Mouse (Mus musculus) lung, postnatal 0 days (tissue): ENCODE measurements around the gene Aldh4a1. TPM values are rescaled to one million over a fixed set of nuclear protein-coding genes. Genes with fewer than 3 reads are reported as not detected.
A peak's percentile ranks its signal among the peaks of the same experiment; 100 is the strongest.

Source experiments
- ATAC-seq: fragments of 200-750 bp; cut with Nextera tagmentation; 2 replicates; pipeline ENCODE4 v1.8.0; 2017; ENCODE audit warnings: moderate library complexity
- DNase-seq: peaks from one replicate; pipeline ENCODE4 v3.0.0-alpha.2; 2016; ENCODE audit warnings: low spot score
- H3K27ac ChIP-seq: fragments of 300-500 bp; sonication (generic); 2 replicates; pipeline ENCODE4 v1.5.1; 2014; ENCODE audit warnings: antibody characterized with exemption, mild to moderate bottlenecking, low read length, mixed read lengths
- H3K27me3 ChIP-seq: fragments of 300-500 bp; sonication (generic); replicated peaks from 2 replicates; pipeline ENCODE4 v1.6.1; 2014; ENCODE audit warnings: low read length, mixed read lengths; ENCODE audit not compliant: insufficient read depth
- H3K36me3 ChIP-seq: fragments of 300-500 bp; sonication (generic); 2 replicates; pipeline ENCODE4 v1.6.1; 2014; ENCODE audit warnings: low read length, mixed read lengths; ENCODE audit not compliant: insufficient read depth
- H3K4me1 ChIP-seq: fragments of 300-500 bp; sonication (generic); 2 replicates; pipeline ENCODE4 v1.6.1; 2014; ENCODE audit warnings: antibody characterized with exemption, low read depth, low read length, mixed read lengths; ENCODE audit not compliant: insufficient read depth
- H3K4me2 ChIP-seq: fragments of 300-500 bp; sonication (generic); replicated peaks from 2 replicates; pipeline ENCODE4 v1.6.1; 2014; ENCODE audit warnings: low read depth, mild to moderate bottlenecking, low read length, moderate library complexity, mixed read lengths
- H3K4me3 ChIP-seq: fragments of 300-500 bp; sonication (generic); 2 replicates; pipeline ENCODE4 v1.5.1; 2014; ENCODE audit warnings: low read depth, low read length
- H3K9ac ChIP-seq: fragments of 300-500 bp; sonication (generic); replicated peaks from 2 replicates; pipeline ENCODE4 v1.6.1; 2014; ENCODE audit warnings: low read depth, mild to moderate bottlenecking
- H3K9me3 ChIP-seq: fragments of 300-500 bp; sonication (generic); 2 replicates; pipeline ENCODE4 v1.6.1; 2016; ENCODE audit warnings: low read length, mixed read lengths
- CTCF ChIP-seq: IDR thresholded peaks from 2 replicates; pipeline ENCODE4 v1.5.1; 2016; ENCODE audit warnings: antibody characterized with exemption, mild to moderate bottlenecking
- EP300 ChIP-seq: IDR thresholded peaks from 2 replicates; pipeline ENCODE4 v1.6.1; 2016; ENCODE audit warnings: antibody characterized with exemption, mild to moderate bottlenecking, control low read depth
- WGBS: fragments of 180-500 bp; shearing (Covaris S2); extraction: QIAGEN DNeasy Blood & Tissue Kit; methylation state at CpG from one replicate; pipeline ENCODE4 v1.1.7; 2014; 5-methylcytosine and 5-hydroxymethylcytosine counted together
- polyA plus RNA-seq: library from polyadenylated mRNA; unstranded; fragments of >200 nt; fragmentation: Nextera tagmentation; extraction: Ambion mirVana; gene quantifications from 2 replicates; pipeline ENCODE4 v1.2.1, GENCODE M21; 2015

Aldh4a1 gene
- polyA plus RNA-seq, 1 experiment from 2014 or later, result 13.4 TPM

DNA sequence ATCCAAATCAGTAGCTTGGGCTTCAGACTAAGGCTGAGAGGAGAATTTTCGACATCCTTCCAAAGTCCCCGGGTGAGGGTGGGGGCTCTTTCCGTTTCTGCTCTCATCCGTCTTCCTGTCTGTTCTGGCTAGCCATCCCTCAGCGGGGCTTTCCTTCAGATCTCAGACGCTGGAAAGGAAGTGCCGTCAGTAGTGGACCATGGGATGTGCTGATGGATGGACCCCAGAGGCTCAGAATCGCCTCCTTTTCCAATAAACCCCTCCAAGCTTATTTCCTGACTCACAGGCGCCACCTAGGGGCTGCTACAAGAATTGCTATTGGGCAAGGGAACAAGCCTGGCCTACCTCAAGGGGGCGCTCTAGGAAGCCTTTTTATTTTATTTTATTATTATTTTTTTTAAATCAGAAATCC is 11.1 kb upstream of the Aldh4a1 start:
- peak; percentile 94 for DNase-seq
- Histone ChIP-seq H3K4me1 (no peaks in the 10 kb centered on the region), H3K36me3 (peaks cover 10% of the 10 kb centered on the region; the same call in 1 of the 2 replicates), H3K9me3 (no peaks in the 10 kb centered on the region), H3K27me3 (no peaks in the 10 kb centered on the region), H3K4me3 (no peak overlapping the region), H3K27ac (0 out of 2 replicates have a peak overlapping the region, but pooled peaks have one; percentile 62), H3K4me2 (peak overlapping the region; percentile 35), H3K9ac (no peak overlapping the region)
- 6% methylated on average over 9 of the region's 10 CpGs for WGBS
- ATAC-seq, result peak; percentile 84
- TF ChIP-seq CTCF, result peak; percentile 95
- TF ChIP-seq EP300, result no peak

DNA sequence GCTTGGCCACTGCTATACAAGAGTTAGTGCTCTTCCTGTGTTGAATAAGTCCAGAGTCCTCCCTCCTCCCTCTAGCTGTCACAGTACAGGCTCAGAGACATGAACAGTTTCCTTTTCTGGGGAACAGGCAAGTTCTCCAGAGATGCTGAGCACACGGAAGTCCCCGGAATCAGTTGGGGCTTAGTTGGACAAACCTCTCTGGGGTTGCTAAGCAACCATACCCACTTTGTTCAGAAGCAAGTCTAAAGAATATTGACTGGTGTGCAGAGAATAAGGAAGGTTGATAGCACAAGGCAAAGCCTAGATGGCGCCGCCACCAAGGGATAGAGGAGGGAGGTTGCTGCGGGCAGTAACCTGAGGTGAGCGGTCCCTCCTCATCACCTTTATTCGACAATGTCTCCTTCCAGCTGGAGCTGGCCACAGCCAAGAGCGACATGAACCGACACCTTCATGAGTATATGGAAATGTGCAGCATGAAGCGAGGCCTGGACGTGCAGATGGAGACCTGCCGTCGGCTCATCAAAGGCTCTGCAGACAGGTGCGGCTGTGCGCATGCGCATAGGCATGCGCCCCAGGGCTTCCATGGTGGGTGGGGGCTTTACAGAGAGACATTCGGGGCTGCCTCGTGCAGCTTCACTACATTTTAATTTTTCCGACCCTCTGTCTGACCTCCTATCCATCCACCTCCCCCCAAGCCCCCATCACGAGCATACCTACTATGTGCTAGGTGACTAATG is 8.0 kb upstream of the Aldh4a1 start:
- Histone ChIP-seq H3K9me3 (no peaks in the 10 kb centered on the region), H3K4me3 (no peak overlapping the region), H3K4me1 (no peaks in the 10 kb centered on the region), H3K4me2 (no peak overlapping the region), H3K27ac (no peak overlapping the region), H3K36me3 (peaks cover 6% of the 10 kb centered on the region; the same call in 1 of the 2 replicates), H3K27me3 (no peaks in the 10 kb centered on the region), H3K9ac (no peak overlapping the region)
- TF ChIP-seq CTCF (no peak), EP300 (no peak)
- DNase-seq, result peak; percentile 24
- 86% methylated on average over 21 of the region's 21 CpGs for WGBS
- ATAC-seq, result no peak

DNA sequence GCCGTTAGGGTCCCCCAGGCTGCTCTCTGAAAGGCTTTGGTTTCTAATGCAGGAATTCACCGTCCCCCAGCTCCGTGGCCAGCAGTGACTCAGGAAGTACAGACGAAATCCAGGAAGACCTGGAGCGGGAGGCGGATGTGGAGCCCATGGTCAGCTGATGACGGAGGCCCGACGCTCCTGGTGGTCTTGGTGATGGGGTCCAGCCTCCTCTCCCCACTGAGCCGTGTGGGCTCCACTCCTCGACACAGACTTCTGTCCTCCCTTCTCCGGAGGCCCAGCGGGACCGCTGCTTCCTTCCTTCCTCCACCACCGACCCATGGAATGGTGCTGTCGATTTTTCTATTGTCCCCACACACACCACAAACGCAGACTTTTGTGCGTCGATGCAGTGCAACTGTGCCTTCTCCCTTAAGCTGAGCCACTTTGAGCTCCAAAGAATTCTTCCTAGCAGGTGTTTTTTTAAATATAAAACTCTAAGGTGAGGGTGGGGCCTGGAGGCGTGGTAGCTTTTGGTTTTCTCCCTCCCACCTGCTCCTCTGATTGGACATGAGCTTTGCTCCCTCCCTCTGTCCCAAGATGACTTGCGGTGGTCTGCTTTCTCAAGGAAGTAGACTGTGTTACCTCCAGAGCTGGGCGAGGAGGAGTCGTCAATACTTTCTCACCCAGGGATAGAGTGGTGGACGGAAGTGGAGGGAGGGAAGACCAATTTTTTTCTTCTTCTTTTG is 6.2 kb upstream of the Aldh4a1 start:
- 14% methylated on average over 24 of the region's 24 CpGs for WGBS
- H3K36me3 ChIP-seq, result peaks cover 6% of the 10 kb centered on the region; the same call in 1 of the 2 replicates
- H3K4me2 ChIP-seq, result peak overlapping the region; percentile 60
- TF ChIP-seq CTCF (no peak), EP300 (0 out of 2 replicates have a peak, but pooled peaks have one; percentile 20)
- no peaks in the 10 kb centered on the region for H3K27me3 ChIP-seq
- H3K4me1 ChIP-seq, result no peaks in the 10 kb centered on the region
- peak overlapping the region; percentile 40 for H3K4me3 ChIP-seq
- DNase-seq, result peak; percentile 92
- H3K27ac ChIP-seq, result peak overlapping the region; percentile 83
- H3K9me3 ChIP-seq, result no peaks in the 10 kb centered on the region
- peak; percentile 92 for ATAC-seq
- peak overlapping the region; percentile 43 for H3K9ac ChIP-seq

DNA sequence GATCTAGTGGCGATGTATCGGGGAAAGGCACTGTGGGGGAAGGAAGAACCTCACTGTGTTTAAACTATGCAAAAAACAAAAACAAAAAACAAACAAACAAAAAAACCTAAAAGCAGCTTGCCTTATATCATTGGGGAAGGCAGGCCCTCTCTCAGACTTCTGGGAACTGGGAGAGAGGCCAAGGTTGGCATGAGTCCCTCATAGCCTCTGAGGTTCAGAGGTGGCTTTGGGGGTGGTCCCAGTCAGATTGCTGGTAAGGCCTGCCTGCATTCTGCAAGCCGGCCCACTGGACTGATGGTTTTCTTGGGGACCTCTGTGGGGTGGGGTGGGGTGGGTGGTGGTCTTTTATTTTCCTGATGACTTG is 5.7 kb upstream of the Aldh4a1 start:
- no peak overlapping the region; the same call in 1 of the 2 replicates for H3K9ac ChIP-seq
- DNase-seq, result no peak
- no peaks in the 10 kb centered on the region for H3K27me3 ChIP-seq
- H3K36me3 ChIP-seq, result peaks cover 6% of the 10 kb centered on the region; the same call in 1 of the 2 replicates
- peak overlapping the region; percentile 60 for H3K4me2 ChIP-seq
- no peak for ATAC-seq
- peak overlapping the region; percentile 83 for H3K27ac ChIP-seq
- H3K4me1 ChIP-seq, result no peaks in the 10 kb centered on the region
- TF ChIP-seq EP300 (no peak), CTCF (no peak)
- H3K9me3 ChIP-seq, result no peaks in the 10 kb centered on the region
- WGBS, result 50% methylated on average over 3 of the region's 3 CpGs
- no peak overlapping the region for H3K4me3 ChIP-seq

DNA sequence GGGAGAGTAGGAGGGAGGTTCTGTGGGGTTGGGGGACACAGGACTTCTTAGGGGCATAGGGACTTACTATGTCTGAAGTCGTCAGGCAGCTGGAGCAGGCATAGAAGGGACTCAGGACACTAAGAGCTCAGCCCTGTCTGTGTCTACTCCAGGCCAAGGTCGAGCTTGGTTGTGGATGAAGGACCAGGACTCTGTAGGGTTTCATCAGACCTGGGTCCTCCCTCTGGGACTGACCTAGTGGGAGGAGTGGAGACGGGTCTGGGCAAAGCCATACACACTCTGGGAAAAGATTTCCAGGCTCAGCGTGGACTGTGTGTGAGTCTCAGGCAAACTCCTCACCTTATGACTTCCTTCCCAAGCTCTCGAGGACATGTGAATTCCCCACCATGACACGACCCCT is 2.9 kb upstream of the Aldh4a1 start:
- ATAC-seq, result no peak
- Histone ChIP-seq H3K4me2 (no peak overlapping the region), H3K4me1 (peaks cover 3% of the 10 kb centered on the region; the same call in 1 of the 2 replicates), H3K27ac (no peak overlapping the region), H3K4me3 (no peak overlapping the region), H3K27me3 (no peaks in the 10 kb centered on the region), H3K9ac (no peak overlapping the region), H3K36me3 (no peaks in the 10 kb centered on the region), H3K9me3 (no peaks in the 10 kb centered on the region)
- TF ChIP-seq EP300 (no peak), CTCF (no peak)
- no peak for DNase-seq
- 68% methylated on average over 6 of the region's 6 CpGs for WGBS

DNA sequence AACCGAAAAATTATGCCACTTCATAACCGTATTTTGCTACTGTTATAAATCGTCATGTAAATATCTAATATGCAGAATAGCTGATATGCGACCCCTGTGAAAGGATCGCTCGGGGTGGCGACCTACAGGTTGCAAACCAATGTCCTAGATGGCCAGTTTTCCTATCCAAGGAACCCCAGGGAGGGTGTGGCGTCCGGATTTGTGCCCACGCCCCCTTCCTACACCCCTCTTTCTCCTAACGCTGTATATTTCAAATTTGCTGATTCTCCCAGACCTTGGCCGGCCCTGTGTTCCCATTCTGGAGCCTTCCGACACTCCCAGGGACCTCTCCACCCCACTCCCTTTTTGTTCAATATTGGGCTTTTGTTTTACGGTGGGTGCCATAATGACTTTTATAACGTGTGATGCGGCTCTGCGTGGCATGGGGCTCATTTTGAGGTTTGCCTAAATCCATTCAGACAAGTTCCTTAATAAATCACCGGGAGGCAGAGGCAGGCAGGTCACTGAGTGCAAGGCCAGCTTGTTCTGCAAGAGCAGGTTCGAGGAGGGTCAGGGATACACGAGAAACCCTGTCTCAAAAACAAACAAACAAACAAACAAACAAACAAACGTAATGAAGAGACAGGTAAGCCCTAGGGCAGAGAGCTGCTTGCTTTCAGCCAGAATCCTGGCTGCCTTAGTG is 909 bp downstream of the Aldh4a1 start:
- Histone ChIP-seq H3K27ac (peak overlapping the region; percentile 90; the same call in 1 of the 2 replicates), H3K36me3 (no peaks in the 10 kb centered on the region), H3K9ac (peak overlapping the region; percentile 50; the same call in 1 of the 2 replicates), H3K27me3 (no peaks in the 10 kb centered on the region), H3K4me2 (peak overlapping the region; percentile 75), H3K4me1 (peaks cover 4% of the 10 kb centered on the region; the same call in 1 of the 2 replicates), H3K4me3 (peak overlapping the region; percentile 51), H3K9me3 (no peaks in the 10 kb centered on the region)
- WGBS, result 18% methylated on average over 21 of the region's 21 CpGs
- TF ChIP-seq CTCF (no peak), EP300 (no peak)
- DNase-seq (no peak), ATAC-seq (no peak)
